Mouse (Mus musculus): Measurements from ENCODE around the gene Tnfrsf1a. TPM values are rescaled to one million over a fixed set of nuclear protein-coding genes. Genes with fewer than 3 reads are reported as not detected.

The Tnfrsf1a gene
- polyA plus RNA-seq, 1 experiment from 2014 or later, result 13.2 TPM

DNA sequence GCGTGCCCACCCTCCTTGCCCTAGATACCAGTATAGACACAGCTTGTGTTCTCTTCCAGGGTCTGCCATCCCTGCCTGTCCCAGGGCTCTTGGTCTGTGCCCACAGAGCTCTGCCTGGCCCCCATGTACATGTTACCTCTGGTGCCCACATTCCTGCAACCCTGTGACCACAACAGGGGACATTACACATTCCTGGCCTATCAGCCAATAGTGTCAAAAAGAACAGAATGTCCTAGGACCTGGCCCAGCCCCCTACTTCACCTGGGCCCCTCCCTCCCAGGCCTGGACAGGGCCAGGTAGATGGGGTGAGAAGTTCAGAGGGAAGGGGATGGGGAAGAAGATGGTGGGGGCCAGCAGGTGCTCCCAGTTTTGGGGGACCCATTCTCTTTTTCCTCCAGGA is 28.8 kb upstream of the Tnfrsf1a start, which contains the start of gene Scnn1a:
Scnn1a (plus strand) TSS at position 337 of the 400 bp plus-strand sequence.
- Histone ChIP-seq H3K4me2 (ENCODE audit: low read length) (no peak within 1 kb of the TSS), H3K27ac (ENCODE audit: low read length) (no peak within 1 kb of the TSS), H3K27me3 (replicated peaks; ENCODE audit: control insufficient read depth, insufficient read depth, low read length) (peaks cover 22% of the 10 kb centered on the region), H3K4me3 (replicated peaks; ENCODE audit: low read length) (no peak within 1 kb of the TSS), H3K9me3 (ENCODE audit: control insufficient read depth, low read length) (no peaks in the 10 kb centered on the region), H3K36me3 (ENCODE audit: control insufficient read depth, insufficient read depth) (no peaks in the 10 kb centered on the region), H3K9ac (replicated peaks; ENCODE audit: low read depth, low read length) (no peak within 1 kb of the TSS), H3K4me1 (replicated peaks; ENCODE audit: control insufficient read depth, insufficient read depth, low read length) (0 out of 2 replicates have a peak, but pooled peaks cover 3% of the 10 kb centered on the region)
- WGBS, result 86% methylated on average over 1 of the region's 1 CpGs
- ATAC-seq, result no peak

DNA sequence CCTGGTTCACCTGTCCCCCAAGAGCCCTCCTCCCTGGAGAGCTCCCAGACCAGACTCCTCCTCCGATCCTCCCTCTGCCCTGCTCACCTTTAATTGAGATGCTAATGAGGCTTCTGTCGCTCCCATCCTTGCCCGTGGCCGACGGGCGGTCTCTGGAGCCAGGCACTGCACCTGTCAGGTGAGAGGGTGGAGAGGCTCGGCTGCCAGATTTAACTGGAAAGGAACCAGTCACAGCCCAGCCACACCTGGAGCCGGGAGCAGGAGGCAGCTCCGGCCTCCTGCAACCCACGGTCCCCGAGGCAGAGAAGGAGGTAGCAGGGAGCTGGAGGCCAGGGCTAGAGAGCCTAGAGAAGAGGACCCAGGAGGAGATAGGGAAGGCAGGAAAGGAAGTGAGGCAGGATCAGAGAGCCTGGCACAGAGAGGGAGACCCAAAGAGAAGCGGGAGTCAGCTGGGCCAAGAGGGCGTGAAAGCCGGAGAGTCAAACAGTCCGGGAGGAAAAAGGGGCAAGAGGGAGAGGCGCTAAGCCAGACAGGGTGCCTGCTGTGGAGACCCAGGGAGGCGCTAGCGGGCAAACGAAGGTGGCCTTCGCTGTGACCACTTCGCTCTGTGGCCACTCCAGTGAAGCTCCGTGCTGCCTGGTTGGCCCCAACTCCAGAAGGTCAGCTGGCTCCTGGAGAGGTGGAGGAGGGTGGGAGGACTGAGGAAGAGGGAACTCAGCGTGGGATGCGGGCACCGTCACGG is 27.9 kb upstream of the Tnfrsf1a start:
- Histone ChIP-seq H3K27me3 (replicated peaks; ENCODE audit: control insufficient read depth, insufficient read depth, low read length) (peaks cover 22% of the 10 kb centered on the region), H3K4me2 (ENCODE audit: low read length) (no peak overlapping the region), H3K36me3 (ENCODE audit: control insufficient read depth, insufficient read depth) (no peaks in the 10 kb centered on the region), H3K9me3 (ENCODE audit: control insufficient read depth, low read length) (no peaks in the 10 kb centered on the region), H3K9ac (replicated peaks; ENCODE audit: low read depth, low read length) (no peak overlapping the region), H3K4me1 (replicated peaks; ENCODE audit: control insufficient read depth, insufficient read depth, low read length) (0 out of 2 replicates have a peak, but pooled peaks cover 3% of the 10 kb centered on the region), H3K27ac (ENCODE audit: low read length) (no peak overlapping the region), H3K4me3 (replicated peaks; ENCODE audit: low read length) (no peak overlapping the region)
- 4% methylated on average over 26 of the region's 26 CpGs for WGBS
- ATAC-seq, result no peak

DNA sequence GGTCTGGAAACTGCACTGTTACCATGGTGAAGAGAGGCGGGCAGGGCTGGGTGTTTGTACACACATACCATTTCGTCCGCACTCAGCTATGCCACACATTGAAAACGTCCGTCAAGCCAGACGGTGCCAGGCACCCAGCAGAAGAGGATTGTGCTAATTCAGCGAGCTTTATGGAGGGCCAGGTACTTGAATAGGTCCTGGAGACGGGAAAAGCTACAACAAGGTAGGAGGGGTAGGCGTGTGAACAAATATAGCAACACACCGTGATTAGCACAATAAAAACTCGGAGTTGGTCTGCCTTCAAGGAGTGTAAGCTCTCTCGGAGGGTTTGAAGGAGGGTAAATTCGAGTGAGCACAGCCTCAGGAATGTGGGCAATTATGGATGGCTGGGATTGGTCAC is 26.4 kb upstream of the Tnfrsf1a start:
- H3K4me1 ChIP-seq (replicated peaks; ENCODE audit: control insufficient read depth, insufficient read depth, low read length), result 0 out of 2 replicates have a peak, but pooled peaks cover 3% of the 10 kb centered on the region
- H3K36me3 ChIP-seq (ENCODE audit: control insufficient read depth, insufficient read depth), result no peaks in the 10 kb centered on the region
- H3K27me3 ChIP-seq (replicated peaks; ENCODE audit: control insufficient read depth, insufficient read depth, low read length), result peaks cover 22% of the 10 kb centered on the region

DNA sequence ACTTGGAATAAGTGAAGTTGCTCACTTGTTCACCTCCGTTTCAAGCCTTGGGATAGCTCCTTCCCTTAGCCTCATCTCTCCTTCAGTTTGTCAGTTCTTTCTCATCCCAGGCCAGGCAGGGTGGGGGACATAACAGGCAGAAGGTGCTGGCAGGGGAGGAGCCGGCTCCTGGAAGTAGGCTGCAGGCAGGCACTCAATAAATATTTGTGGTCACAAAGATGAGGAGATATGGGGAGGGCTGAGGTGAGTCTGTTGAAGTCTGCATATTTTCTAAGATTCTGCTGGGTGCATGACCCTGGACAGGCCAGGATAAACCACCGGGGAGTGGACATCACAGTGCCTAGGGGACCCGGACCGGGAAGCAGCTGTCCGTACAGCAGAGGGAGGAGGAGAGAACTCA is 25.6 kb upstream of the Tnfrsf1a start:
- Histone ChIP-seq H3K4me2 (ENCODE audit: low read length) (no peak overlapping the region), H3K27me3 (replicated peaks; ENCODE audit: control insufficient read depth, insufficient read depth, low read length) (peaks cover 22% of the 10 kb centered on the region), H3K36me3 (ENCODE audit: control insufficient read depth, insufficient read depth) (no peaks in the 10 kb centered on the region), H3K9me3 (ENCODE audit: control insufficient read depth, low read length) (no peaks in the 10 kb centered on the region), H3K4me1 (replicated peaks; ENCODE audit: control insufficient read depth, insufficient read depth, low read length) (0 out of 2 replicates have a peak, but pooled peaks cover 3% of the 10 kb centered on the region), H3K27ac (ENCODE audit: low read length) (no peak overlapping the region), H3K9ac (replicated peaks; ENCODE audit: low read depth, low read length) (no peak overlapping the region), H3K4me3 (replicated peaks; ENCODE audit: low read length) (no peak overlapping the region)
- WGBS, result 71% methylated on average over 6 of the region's 6 CpGs
- ATAC-seq, result no peak

More for the DNA sequence above, 26.4 kb upstream of the Tnfrsf1a start:
- Histone ChIP-seq H3K27ac (ENCODE audit: low read length) (no peak overlapping the region), H3K9me3 (ENCODE audit: control insufficient read depth, low read length) (no peaks in the 10 kb centered on the region), H3K4me3 (replicated peaks; ENCODE audit: low read length) (no peak overlapping the region), H3K4me2 (ENCODE audit: low read length) (no peak overlapping the region), H3K9ac (replicated peaks; ENCODE audit: low read depth, low read length) (no peak overlapping the region)
- WGBS, result 35% methylated on average over 13 of the region's 13 CpGs
- no peak for ATAC-seq

DNA sequence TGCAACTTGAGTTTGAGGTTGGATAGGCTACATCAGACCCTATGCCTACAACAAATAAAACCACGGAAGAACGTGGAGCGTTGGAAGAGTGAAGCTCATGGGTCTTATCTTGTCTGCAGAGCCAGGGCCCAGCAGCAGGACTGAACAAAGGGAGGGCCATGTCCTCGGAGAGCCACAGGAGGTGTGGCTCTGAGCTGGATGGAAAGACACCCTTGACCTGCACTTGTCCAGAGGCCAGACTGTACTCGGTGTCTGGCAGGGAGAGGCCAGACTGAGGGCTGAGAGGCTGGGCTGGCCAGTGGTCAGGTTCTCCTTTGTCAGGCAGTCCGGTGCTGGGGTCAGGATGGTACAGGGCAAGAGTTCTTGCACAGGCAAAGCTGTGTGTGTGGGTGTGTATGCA is 23.8 kb upstream of the Tnfrsf1a start:
- no peak overlapping the region for H3K4me3 ChIP-seq (replicated peaks; ENCODE audit: low read length)
- H3K36me3 ChIP-seq (ENCODE audit: control insufficient read depth, insufficient read depth), result no peaks in the 10 kb centered on the region
- H3K4me1 ChIP-seq (replicated peaks; ENCODE audit: control insufficient read depth, insufficient read depth, low read length), result 0 out of 2 replicates have a peak, but pooled peaks cover 3% of the 10 kb centered on the region
- H3K27me3 ChIP-seq (replicated peaks; ENCODE audit: control insufficient read depth, insufficient read depth, low read length), result peaks cover 16% of the 10 kb centered on the region
- no peak overlapping the region for H3K4me2 ChIP-seq (ENCODE audit: low read length)
- no peaks in the 10 kb centered on the region for H3K9me3 ChIP-seq (ENCODE audit: control insufficient read depth, low read length)
- H3K9ac ChIP-seq (replicated peaks; ENCODE audit: low read depth, low read length), result no peak overlapping the region
- no peak for ATAC-seq
- no peak overlapping the region for H3K27ac ChIP-seq (ENCODE audit: low read length)
- WGBS, result 76% methylated on average over 6 of the region's 6 CpGs

DNA sequence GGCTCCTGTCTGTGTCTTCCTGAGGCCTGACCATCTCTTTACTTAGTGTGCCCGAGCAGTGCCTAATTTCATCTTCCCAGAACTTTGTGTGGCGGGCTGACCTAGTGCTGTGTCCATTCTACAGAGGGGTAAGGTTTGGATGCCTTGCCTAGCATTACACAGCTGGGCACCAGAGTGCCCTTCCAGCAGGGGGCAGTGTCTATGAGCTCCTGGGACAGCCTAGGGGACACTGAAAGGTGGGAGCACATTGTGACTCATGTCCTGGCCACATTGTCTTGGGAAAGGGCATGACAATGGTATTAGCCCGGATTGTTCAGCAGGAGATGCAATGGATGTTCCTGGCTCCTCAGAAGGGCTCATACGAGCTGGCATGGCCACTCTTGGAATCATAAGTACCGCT is 20.9 kb upstream of the Tnfrsf1a start:
- Histone ChIP-seq H3K9ac (replicated peaks; ENCODE audit: low read depth, low read length) (no peak overlapping the region), H3K4me2 (ENCODE audit: low read length) (no peak overlapping the region), H3K4me3 (replicated peaks; ENCODE audit: low read length) (no peak overlapping the region), H3K27me3 (replicated peaks; ENCODE audit: control insufficient read depth, insufficient read depth, low read length) (no peaks in the 10 kb centered on the region), H3K27ac (ENCODE audit: low read length) (no peak overlapping the region), H3K36me3 (ENCODE audit: control insufficient read depth, insufficient read depth) (no peaks in the 10 kb centered on the region), H3K9me3 (ENCODE audit: control insufficient read depth, low read length) (no peaks in the 10 kb centered on the region), H3K4me1 (replicated peaks; ENCODE audit: control insufficient read depth, insufficient read depth, low read length) (peaks cover 7% of the 10 kb centered on the region; the same call in 1 of the 2 replicates)
- ATAC-seq, result no peak
- WGBS, result 82% methylated on average over 5 of the region's 5 CpGs

DNA sequence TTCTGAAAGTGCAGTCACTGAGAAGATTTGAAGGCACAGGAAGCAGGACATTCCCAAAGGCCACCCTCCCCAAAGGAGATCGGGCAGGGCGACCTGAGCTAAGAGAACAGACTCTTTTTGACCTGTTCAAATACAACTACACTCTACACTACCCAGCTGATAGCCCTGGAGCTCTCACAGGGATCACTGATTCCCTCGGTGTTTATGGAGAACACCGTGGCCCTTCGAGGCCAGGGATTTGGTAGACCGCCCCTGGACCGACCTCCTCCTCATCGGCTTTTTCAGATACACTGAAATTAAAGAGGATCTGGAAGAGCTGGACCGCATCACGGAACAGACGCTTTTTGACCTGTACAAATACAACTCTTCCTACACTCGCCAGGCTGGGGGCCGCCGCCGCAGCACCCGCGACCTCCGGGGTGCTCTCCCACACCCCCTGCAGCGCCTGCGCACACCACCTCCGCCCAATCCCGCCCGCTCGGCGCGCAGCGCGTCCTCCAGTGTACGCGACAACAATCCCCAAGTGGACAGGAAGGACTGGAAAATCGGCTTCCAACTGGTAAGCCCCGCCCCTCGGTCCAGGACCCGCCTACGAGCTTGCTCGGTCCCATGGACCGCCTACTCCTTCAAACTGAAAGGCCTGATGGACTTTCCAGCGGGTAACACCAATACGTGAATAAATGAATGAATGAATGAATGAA is 18.4 kb upstream of the Tnfrsf1a start:
- Histone ChIP-seq H3K27ac (ENCODE audit: low read length) (no peak overlapping the region), H3K4me3 (replicated peaks; ENCODE audit: low read length) (peak overlapping the region; percentile 61), H3K9me3 (ENCODE audit: control insufficient read depth, low read length) (no peaks in the 10 kb centered on the region), H3K9ac (replicated peaks; ENCODE audit: low read depth, low read length) (peak overlapping the region; percentile 66), H3K27me3 (replicated peaks; ENCODE audit: control insufficient read depth, insufficient read depth, low read length) (no peaks in the 10 kb centered on the region), H3K4me1 (replicated peaks; ENCODE audit: control insufficient read depth, insufficient read depth, low read length) (peaks cover 7% of the 10 kb centered on the region; the same call in 1 of the 2 replicates), H3K4me2 (ENCODE audit: low read length) (peak overlapping the region; percentile 93), H3K36me3 (ENCODE audit: control insufficient read depth, insufficient read depth) (no peaks in the 10 kb centered on the region)
- peak; percentile 88 for ATAC-seq
- WGBS, result under 1% methylated on average over 39 of the region's 39 CpGs

DNA sequence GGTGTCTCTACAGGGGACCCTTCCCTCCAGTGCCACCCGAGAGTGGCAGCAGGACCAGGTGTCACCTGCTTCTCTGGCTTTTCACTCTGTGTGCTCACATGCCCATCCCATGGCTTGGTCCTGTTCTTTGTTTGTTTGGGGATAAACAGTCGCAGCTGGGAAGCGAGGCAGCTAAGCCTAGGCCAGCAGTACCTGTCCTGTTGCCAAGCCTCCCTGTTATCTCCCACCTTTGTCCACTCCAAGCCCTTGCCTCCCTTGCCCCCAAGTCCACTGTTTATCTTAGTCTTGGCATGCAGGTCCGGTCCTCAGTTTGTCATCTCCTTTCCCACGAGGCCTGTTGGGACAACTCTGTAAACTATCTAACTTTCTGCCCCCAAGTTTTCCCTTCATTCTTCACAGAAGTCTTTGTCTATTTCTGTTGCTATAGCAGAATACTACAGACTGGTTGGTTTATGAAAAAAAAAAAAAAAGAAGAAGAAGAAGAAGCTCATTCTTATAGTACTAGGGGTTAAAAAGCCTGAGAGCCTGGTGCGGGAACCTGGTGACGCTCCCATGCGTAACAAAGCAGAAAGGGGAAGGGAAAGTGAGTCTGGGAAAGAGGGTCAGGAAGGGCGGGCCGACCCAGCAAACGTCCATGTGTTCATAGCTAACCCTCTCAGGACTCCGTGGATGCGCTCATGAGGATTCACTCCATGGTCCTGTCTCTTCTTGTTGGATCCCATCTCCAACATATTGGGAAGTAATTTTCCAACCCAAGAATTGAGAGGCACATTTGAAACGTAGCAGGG is 15.9 kb upstream of the Tnfrsf1a start:
- no peak overlapping the region for H3K9ac ChIP-seq (replicated peaks; ENCODE audit: low read depth, low read length)
- no peak for ATAC-seq
- 75% methylated on average over 14 of the region's 14 CpGs for WGBS
- no peak overlapping the region for H3K4me2 ChIP-seq (ENCODE audit: low read length)
- H3K4me3 ChIP-seq (replicated peaks; ENCODE audit: low read length), result no peak overlapping the region
- no peaks in the 10 kb centered on the region for H3K36me3 ChIP-seq (ENCODE audit: control insufficient read depth, insufficient read depth)
- peaks cover 7% of the 10 kb centered on the region; the same call in 1 of the 2 replicates for H3K4me1 ChIP-seq (replicated peaks; ENCODE audit: control insufficient read depth, insufficient read depth, low read length)
- H3K27ac ChIP-seq (ENCODE audit: low read length), result no peak overlapping the region
- H3K27me3 ChIP-seq (replicated peaks; ENCODE audit: control insufficient read depth, insufficient read depth, low read length), result no peaks in the 10 kb centered on the region
- H3K9me3 ChIP-seq (ENCODE audit: control insufficient read depth, low read length), result no peaks in the 10 kb centered on the region

DNA sequence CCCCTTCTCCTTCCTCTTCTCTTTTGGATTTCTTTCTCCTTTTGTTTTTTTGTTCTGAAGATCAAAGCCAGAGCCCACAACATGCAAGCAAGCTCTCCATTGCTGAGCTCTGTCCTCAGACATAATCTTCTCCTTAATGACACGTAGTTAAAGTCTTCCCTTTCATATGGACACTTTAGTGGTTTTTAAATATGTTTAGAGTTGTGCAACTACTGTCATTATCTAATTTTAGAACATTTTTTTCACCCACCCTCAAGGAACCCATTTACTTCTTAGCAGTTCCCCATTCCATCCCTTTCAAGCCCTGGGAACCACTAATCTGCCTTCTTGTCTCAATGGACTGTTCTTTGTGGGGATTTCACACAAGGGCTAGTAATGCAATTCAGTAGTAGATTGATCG is 14.8 kb upstream of the Tnfrsf1a start:
- H3K9me3 ChIP-seq (ENCODE audit: control insufficient read depth, low read length), result no peaks in the 10 kb centered on the region
- no peaks in the 10 kb centered on the region for H3K36me3 ChIP-seq (ENCODE audit: control insufficient read depth, insufficient read depth)
- H3K27ac ChIP-seq (ENCODE audit: low read length), result no peak overlapping the region
- H3K4me1 ChIP-seq (replicated peaks; ENCODE audit: control insufficient read depth, insufficient read depth, low read length), result peaks cover 7% of the 10 kb centered on the region; the same call in 1 of the 2 replicates
- WGBS, result 44% methylated on average over 2 of the region's 2 CpGs
- H3K4me2 ChIP-seq (ENCODE audit: low read length), result no peak overlapping the region
- H3K9ac ChIP-seq (replicated peaks; ENCODE audit: low read depth, low read length), result no peak overlapping the region
- no peaks in the 10 kb centered on the region for H3K27me3 ChIP-seq (replicated peaks; ENCODE audit: control insufficient read depth, insufficient read depth, low read length)
- no peak overlapping the region for H3K4me3 ChIP-seq (replicated peaks; ENCODE audit: low read length)
- ATAC-seq, result no peak

Measured in forebrain, embryonic 16.5 days (tissue).